Mouse (Mus musculus) stomach, adult 2 months (tissue): ENCODE measurements around the gene Cckbr. TPM values are rescaled to one million over a fixed set of nuclear protein-coding genes. Genes with fewer than 3 reads are reported as not detected.

ENCODE experiments used
- polyA plus RNA-seq: library from polyadenylated mRNA; depleted of rRNA; stranded (reverse); fragments of >200 nt; gene quantifications from 2 replicates; pipeline ENCODE4 v1.2.3, GENCODE M21; 2012; rRNA removed

Gene Cckbr
- polyA plus RNA-seq: 3.0 and 3.6 TPM in 2 replicates

GRCm38 (mm10) chr7:105425424-105426043, at the start of gene Cckbr:
Gene Cckbr (plus strand): TSS chr7:105425731.

GRCm38 (mm10) chr7:105399935-105400624, 25.5 kb upstream of the Cckbr start, which contains the start of gene Fam160a2:
Gene Fam160a2 (minus strand): TSS chr7:105400054.

GRCm38 (mm10) chr7:105404268-105404667, 21.3 kb upstream of the Cckbr start, which contains the start of gene Cnga4:
Gene Cnga4 (plus strand): TSS chr7:105404568.

GRCm38 (mm10) chr7:105481505-105482411, 56.2 kb downstream of the Cckbr start, which contains the start of gene Cavin3:
Gene Cavin3 (minus strand): TSS chr7:105482300.

Other genes with a start within 250 kb of the Cckbr start
- gene Olfr685, start 239.7 kb upstream of the Cckbr start, polyA plus RNA-seq: not detected in 2 replicates
- gene Olfr686, start 218.2 kb upstream of the Cckbr start, polyA plus RNA-seq: not detected in 2 replicates
- gene Olfr688, start 137.6 kb upstream of the Cckbr start, polyA plus RNA-seq: not detected in 2 replicates
- gene Olfr689, start 114.6 kb upstream of the Cckbr start, polyA plus RNA-seq: not detected in 2 replicates
- not detected in 2 replicates for gene Olfr690, start 91.6 kb upstream of the Cckbr start, polyA plus RNA-seq
- not detected in 2 replicates for gene Olfr691, start 83.5 kb upstream of the Cckbr start, polyA plus RNA-seq
- gene Olfr692, start 57.5 kb upstream of the Cckbr start, polyA plus RNA-seq: not detected in 2 replicates
- not detected in 2 replicates for gene Gm5901, start 50.7 kb upstream of the Cckbr start, polyA plus RNA-seq
- 23.6 and 28.1 TPM in 2 replicates for gene Fam160a2, start 25.7 kb upstream of the Cckbr start, polyA plus RNA-seq
- 0.05 and 0.08 TPM in 2 replicates for gene Cnga4, start 21.2 kb upstream of the Cckbr start, polyA plus RNA-seq
- 51.6 and 102 TPM in 2 replicates for gene Cavin3, start 56.6 kb downstream of the Cckbr start, polyA plus RNA-seq
- 45.5 and 63.9 TPM in 2 replicates for gene Smpd1, start 128.6 kb downstream of the Cckbr start, polyA plus RNA-seq
- gene Apbb1, start 155.9 kb downstream of the Cckbr start, polyA plus RNA-seq: 35.3 and 39.9 TPM in 2 replicates
- gene Hpx, start 174.4 kb downstream of the Cckbr start, polyA plus RNA-seq: 0.58 and 1.5 TPM in 2 replicates
- gene Trim3, start 207.8 kb downstream of the Cckbr start, polyA plus RNA-seq: 17.6 and 30.9 TPM in 2 replicates
- gene Timm10b, start 214.3 kb downstream of the Cckbr start, polyA plus RNA-seq: 64.7 and 105 TPM in 2 replicates
- gene Arfip2, start 214.7 kb downstream of the Cckbr start, polyA plus RNA-seq: 39.1 and 41.6 TPM in 2 replicates
- 277 and 457 TPM in 2 replicates for gene Gm45799, start 214.8 kb downstream of the Cckbr start, polyA plus RNA-seq
- 0.15 and 0.43 TPM in 2 replicates for gene Dnhd1, start 225.1 kb downstream of the Cckbr start, polyA plus RNA-seq